Mouse (Mus musculus) cerebellum, adult (tissue): ENCODE data around the gene Polm.
A peak's percentile ranks its signal among the peaks of the same experiment; 100 is the strongest.
"Not testable (repeated sequence)": the region's sequence is repeated elsewhere in the genome, so short reads cannot be mapped to it uniquely, and the experiment has no call there.

Source experiments
- ATAC-seq: cut with Nextera tagmentation; 2 replicates; pipeline ENCODE4 v1.9.2; 2017; ENCODE audit warnings: mild to moderate bottlenecking, moderate library complexity, mixed read lengths; ENCODE audit not compliant: insufficient number of reproducible peaks, low FRiP score, low TSS enrichment

Polm gene

GRCm38 (mm10) chr11:5809487-5809886 lies 28.3 kb downstream of the Polm start:
- not testable (repeated sequence) for ATAC-seq

GRCm38 (mm10) chr11:5807956-5808355 lies 29.9 kb downstream of the Polm start:
- ATAC-seq: no peak

GRCm38 (mm10) chr11:5805711-5806110 lies 32.1 kb downstream of the Polm start:
- ATAC-seq: no peak

DNA sequence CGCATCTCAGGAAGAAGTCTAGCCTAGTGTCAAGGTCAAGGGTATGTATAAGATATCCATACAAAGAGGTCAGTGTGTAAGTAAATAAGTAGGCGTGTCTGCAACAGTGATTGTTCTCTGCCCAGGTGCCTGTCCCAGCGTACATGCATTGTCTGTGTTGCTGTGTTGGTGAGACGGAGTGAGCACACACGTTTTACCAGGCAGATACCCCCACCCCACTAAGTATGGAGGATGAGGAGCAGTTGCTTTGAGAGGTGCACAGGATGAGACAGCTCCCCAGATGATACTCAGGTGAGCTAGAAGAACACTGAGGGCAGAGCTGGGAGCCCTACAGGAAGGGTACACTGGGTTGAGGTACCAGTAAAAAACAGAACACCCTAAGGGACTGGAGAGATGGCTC lies 33.6 kb downstream of the Polm start:
- ATAC-seq: no peak

DNA sequence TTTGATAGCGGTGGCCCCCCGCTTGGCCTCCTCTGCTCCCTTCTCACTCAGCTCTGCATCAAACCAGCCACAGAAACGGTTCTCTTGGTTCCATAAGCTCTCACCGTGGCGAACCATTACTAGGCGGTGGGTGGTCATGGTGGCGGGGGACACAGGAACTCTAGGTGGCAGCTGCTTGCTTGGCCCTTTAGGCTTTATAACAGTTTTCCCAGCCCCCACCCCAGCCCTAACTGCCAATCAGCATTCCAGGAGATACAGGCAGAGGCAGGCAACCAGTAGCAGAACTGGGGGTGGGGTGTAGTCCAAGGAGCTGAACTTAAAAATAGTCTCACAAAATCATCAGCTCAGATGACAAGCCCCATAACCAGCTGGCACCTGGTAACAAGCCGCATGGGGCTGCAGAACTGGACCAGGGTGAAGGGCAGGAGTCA lies 34.2 kb downstream of the Polm start, which contains the start of gene Pgam2:
Pgam2 (minus strand) TSS at position 183 of the 431 bp plus-strand sequence.
- no peak for ATAC-seq

DNA sequence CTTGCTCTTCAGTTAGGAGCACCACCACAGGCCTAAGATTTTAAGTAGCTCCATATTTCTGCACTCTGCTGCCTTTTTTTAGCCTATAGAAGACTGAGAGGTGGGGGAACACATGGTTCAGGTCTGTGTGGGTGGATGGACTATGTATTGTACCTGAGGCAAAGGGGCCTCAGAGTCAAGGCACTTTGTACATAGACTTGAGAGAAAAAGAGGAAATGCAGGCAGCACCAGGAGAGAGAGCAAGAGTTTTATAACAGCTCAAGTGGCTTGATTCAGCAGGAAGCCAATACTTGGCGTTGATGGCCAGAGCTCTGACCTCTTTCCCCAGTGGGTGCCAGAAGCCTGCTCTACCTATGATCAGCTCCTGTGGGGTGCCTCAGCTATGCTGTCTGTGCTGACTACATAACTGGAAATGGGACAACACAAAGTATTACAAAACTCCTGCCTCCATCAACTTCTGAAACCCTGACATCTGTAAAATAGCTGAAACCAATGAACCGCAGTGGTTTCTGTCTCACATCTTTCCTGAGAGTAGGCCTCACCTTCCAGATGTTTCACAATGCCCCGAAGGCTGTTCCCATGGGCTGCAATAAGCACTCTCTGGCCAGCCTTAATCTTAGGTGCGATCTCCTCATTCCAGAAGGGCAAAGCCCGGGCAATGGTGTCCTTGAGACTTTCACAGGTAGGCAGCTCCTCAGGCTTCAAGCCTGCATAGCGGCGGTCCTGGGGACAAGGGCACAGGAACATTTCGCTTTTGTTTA lies 35.2 kb downstream of the Polm start:
- no peak for ATAC-seq

GRCm38 (mm10) chr11:5802005-5802404 lies 35.8 kb downstream of the Polm start:
- no peak for ATAC-seq

- no peak for ATAC-seq
These were observed 36.3 kb downstream of the Polm start for GRCm38 (mm10) chr11:5801511-5801910.

- ATAC-seq: no peak
These were observed 38.0 kb downstream of the Polm start for GRCm38 (mm10) chr11:5799621-5800490.

DNA sequence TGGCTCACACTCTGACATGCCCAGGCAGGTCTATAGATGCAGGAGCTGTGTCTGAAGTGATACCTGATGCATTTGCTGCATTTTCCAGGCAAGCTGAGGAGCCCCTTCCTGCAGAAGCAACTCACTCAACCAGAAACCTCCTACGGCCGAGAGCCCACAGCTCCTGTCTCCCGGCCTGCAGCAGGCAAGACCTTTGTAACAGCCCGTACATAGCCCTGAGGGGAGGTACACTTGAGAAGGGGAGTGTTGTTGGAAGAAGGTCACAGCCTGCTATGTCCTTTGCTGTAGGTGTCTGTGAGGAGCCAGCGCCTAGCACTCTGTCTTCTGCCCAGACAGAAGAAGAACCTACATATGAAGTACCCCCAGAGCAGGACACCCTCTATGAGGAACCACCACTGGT lies 39.9 kb downstream of the Polm start:
- no peak for ATAC-seq

GRCm38 (mm10) chr11:5797371-5797770 lies 40.4 kb downstream of the Polm start:
- ATAC-seq: no peak

- no peak for ATAC-seq
These were observed 40.9 kb downstream of the Polm start for GRCm38 (mm10) chr11:5796939-5797338.

DNA sequence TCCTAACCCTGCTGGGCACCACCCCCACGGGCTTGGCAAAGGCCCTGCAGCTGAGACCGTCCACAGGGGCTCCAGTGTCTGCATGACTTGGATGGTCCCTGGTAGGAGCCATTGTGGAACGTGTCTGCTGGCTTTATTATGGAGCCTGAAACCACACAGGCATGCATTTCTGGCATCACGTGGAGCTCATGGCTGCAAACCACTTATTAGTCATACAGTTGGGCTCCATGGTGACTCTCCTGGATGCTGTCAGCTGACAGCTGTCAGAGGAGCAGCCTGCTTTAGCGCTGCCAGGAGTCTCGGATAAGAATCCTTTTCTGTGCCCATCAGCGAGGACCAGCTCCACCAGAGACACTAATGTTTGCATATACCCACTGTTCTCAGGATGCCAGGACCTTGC lies 42.1 kb downstream of the Polm start:
- no peak for ATAC-seq

DNA sequence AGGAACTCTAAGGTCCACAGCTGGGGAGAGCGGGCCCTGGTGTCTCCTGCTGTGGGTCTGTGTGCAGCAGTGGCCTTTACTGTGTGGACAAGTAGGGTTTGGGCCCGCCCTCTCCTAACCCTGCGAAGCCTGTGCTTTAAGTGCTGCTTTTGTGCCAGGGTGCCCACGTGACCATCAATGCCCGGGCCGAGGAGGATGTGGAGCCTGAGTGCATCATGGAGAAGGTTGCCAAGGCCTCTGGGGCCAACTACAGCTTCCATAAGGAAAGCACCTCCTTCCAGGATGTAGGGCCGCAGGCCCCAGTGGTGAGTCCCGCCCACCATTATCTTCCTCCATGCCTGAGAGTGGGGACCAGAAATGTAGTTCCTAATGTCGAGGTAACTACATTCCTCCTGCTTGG lies 42.5 kb downstream of the Polm start:
- no peak for ATAC-seq

DNA sequence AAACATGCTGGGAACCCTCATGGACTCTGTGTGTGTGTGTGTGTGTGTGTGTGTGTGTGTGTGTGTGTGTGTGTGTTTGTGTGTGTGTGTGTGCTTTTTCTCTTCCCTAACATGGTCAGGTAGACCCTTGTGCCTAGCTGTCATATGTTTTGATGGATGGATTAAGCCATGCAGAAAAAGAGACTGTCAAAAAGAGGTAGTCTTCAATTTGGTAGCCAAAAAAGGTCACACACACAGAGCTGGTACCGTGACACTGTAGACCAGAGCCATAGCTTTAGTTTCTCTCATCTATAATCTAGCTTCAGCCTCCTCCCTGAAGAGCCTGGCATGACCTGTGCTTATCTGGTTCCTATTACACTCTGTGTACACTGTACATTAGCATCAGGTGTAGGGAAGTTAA lies 47.4 kb downstream of the Polm start:
- ATAC-seq: no peak

DNA sequence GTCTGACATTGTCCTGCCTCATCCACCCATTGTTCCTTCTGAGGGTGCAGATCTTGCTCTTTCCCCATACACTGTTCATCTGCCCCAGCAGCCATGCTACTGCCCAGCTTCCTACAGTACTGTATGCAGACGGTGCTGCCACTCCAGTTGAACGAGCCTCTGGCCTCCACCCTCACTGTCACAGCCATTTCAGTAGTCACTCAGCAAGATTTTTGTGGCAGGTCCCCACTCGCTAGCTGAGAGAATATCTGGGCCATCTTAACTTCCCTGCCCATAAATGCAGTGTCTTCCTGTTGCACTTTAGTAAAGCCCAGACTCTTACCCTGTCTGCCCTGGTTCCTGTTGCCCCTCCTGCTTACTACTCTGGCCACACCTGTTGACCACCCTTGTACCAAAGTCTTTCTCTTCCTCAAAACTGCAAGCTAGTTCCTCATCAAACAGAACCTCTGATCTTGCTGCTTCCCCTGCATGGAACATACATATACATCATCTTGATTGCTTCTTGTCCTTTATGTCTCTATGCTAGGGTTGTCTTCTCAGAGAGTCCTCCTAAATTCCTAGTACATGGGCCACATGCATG lies 48.0 kb downstream of the Polm start:
- no peak for ATAC-seq

DNA sequence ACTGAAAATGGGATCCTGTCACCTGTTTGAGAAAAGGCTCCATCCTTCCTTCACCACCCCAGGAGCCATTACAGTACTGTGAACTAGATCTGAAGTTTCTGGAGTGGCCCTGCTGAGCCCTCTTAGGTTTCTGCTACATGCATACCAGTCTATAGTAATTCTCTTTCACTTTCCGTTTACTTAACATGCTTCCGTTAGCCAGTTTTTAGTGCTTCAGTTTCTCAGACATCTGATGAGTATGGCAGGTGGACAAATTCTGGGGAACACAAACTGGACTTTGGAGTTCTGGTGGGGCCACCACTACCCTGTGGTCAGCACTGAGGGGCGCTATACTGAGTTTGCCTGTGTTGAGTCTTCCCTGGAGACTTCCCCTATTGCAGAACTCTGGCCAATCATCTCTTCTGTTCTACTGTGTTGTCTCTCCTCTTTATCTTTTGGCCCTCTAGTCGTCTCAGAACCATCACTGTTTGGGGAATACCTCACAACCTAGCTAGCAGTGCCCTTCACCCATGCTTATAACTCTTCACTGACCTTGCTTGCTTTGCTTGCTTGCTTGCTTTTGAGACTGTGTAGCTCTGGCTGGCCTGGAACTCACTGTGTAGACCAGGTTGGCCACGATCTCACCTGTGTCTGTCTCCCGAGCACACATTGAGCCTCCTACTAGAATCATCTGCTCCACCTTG lies 48.6 kb downstream of the Polm start:
- ATAC-seq: no peak

GRCm38 (mm10) chr11:5788056-5789014 lies 49.5 kb downstream of the Polm start, which contains the start of gene Dbnl:
Gene Dbnl, plus strand, starts transcription at chr11:5788488.
- peak; percentile 97 for ATAC-seq

DNA sequence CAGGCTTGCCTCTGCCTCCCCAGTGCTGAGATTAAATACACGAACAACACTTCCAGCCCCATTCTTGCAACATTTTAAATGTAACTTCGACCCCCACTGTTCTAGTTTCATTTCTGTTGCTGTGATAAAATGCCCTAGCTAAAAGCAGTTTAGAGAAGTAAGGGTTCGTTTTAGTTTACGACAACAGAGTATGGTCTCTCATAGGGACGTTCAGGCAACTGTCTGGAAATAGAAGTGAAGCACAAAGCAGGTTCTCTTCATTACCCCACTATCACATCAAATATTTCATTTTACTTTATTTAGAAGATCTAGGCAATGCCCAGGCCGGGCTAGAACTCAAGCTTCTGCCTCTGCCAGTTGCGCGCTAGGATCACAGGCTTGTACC lies 50.2 kb downstream of the Polm start:
- no peak for ATAC-seq
